Mouse (Mus musculus) layer of hippocampus, adult 11-12 months (tissue): ENCODE results near the gene Pgbd5.
"Not testable (repeated sequence)": the region's sequence is repeated elsewhere in the genome, so short reads cannot be mapped to it uniquely, and the experiment has no call there.

Experiments used
- DNase-seq: peaks from one replicate; pipeline ENCODE4 v3.0.0; 2022; ENCODE audit warnings: low spot score

Gene Pgbd5

GRCm38 (mm10) chr8:124430881-124431280 is 8.6 kb downstream of the Pgbd5 start:
- DNase-seq, result no peak

GRCm38 (mm10) chr8:124429417-124429816 is 10.0 kb downstream of the Pgbd5 start:
- DNase-seq, result peak; percentile 65

GRCm38 (mm10) chr8:124428721-124429120 is 10.7 kb downstream of the Pgbd5 start:
- DNase-seq, result not testable (repeated sequence)

- no peak for DNase-seq
Measured at GRCm38 (mm10) chr8:124421413-124421812, 18.0 kb downstream of the Pgbd5 start.

- DNase-seq, result no peak
Measured at GRCm38 (mm10) chr8:124418927-124419326, 20.5 kb downstream of the Pgbd5 start.

GRCm38 (mm10) chr8:124418185-124418584 is 21.3 kb downstream of the Pgbd5 start:
- no peak for DNase-seq

- DNase-seq, result no peak
Measured at GRCm38 (mm10) chr8:124416646-124417045, 22.8 kb downstream of the Pgbd5 start.

- DNase-seq, result no peak
Measured at GRCm38 (mm10) chr8:124415789-124416188, 23.7 kb downstream of the Pgbd5 start.

GRCm38 (mm10) chr8:124415002-124415401 is 24.5 kb downstream of the Pgbd5 start:
- DNase-seq, result no peak

- no peak for DNase-seq
Measured at GRCm38 (mm10) chr8:124413244-124413965, 26.1 kb downstream of the Pgbd5 start.

GRCm38 (mm10) chr8:124412496-124413243 is 26.8 kb downstream of the Pgbd5 start:
- DNase-seq, result no peak

GRCm38 (mm10) chr8:124404471-124405260 is 34.8 kb downstream of the Pgbd5 start:
- no peak for DNase-seq

GRCm38 (mm10) chr8:124403876-124404275 is 35.6 kb downstream of the Pgbd5 start:
- DNase-seq, result no peak

- DNase-seq, result peak; percentile 62
Measured at GRCm38 (mm10) chr8:124399403-124399861, 40.0 kb downstream of the Pgbd5 start.

- no peak for DNase-seq
Measured at GRCm38 (mm10) chr8:124398843-124399402, 40.5 kb downstream of the Pgbd5 start.

GRCm38 (mm10) chr8:124397321-124398065 is 42.0 kb downstream of the Pgbd5 start:
- DNase-seq, result no peak

- no peak for DNase-seq
Measured at GRCm38 (mm10) chr8:124396531-124396930, 42.9 kb downstream of the Pgbd5 start.

- DNase-seq, result no peak
Measured at GRCm38 (mm10) chr8:124395392-124395791, 44.1 kb downstream of the Pgbd5 start.

GRCm38 (mm10) chr8:124394951-124395350 is 44.5 kb downstream of the Pgbd5 start:
- no peak for DNase-seq

- DNase-seq, result no peak
Measured at GRCm38 (mm10) chr8:124393927-124394326, 45.5 kb downstream of the Pgbd5 start.

GRCm38 (mm10) chr8:124393013-124393412 is 46.4 kb downstream of the Pgbd5 start:
- peak; percentile 12 for DNase-seq
